Mouse (Mus musculus) hindbrain, postnatal 0 days (tissue): ENCODE measurements around the gene Olfr1336. TPM values are rescaled to one million over a fixed set of nuclear protein-coding genes. Genes with fewer than 3 reads are reported as not detected.

Experiments
- ATAC-seq: fragments of 200-750 bp; cut with Nextera tagmentation; 2 replicates; pipeline ENCODE4 v1.8.0; 2017; ENCODE audit warnings: mild to moderate bottlenecking, moderate TSS enrichment, moderate library complexity
- DNase-seq: peaks from one replicate; pipeline ENCODE4 v3.0.0-alpha.2; 2015; ENCODE audit warnings: low spot score
- H3K27ac ChIP-seq: fragments of 300-500 bp; sonication (generic); 2 replicates; pipeline ENCODE4 v1.5.1; 2014; ENCODE audit warnings: mild to moderate bottlenecking
- H3K27me3 ChIP-seq: fragments of 300-500 bp; sonication (generic); 2 replicates; pipeline ENCODE4 v1.6.1; 2014; ENCODE audit warnings: low read length, mixed read lengths; ENCODE audit not compliant: insufficient read depth
- H3K36me3 ChIP-seq: fragments of 300-500 bp; sonication (generic); 2 replicates; pipeline ENCODE4 v1.6.1; 2014; ENCODE audit warnings: low read length, mixed read lengths; ENCODE audit not compliant: insufficient read depth
- H3K4me1 ChIP-seq: fragments of 300-500 bp; sonication (generic); 2 replicates; pipeline ENCODE4 v1.6.1; 2014; ENCODE audit warnings: antibody characterized with exemption, low read length, mixed read lengths; ENCODE audit not compliant: insufficient read depth
- H3K4me2 ChIP-seq: fragments of 300-500 bp; sonication (generic); 2 replicates; pipeline ENCODE4 v1.6.1; 2014; ENCODE audit warnings: low read depth, mild to moderate bottlenecking, low read length, moderate library complexity, mixed read lengths
- H3K4me3 ChIP-seq: fragments of 300-500 bp; sonication (generic); 2 replicates; pipeline ENCODE4 v1.5.1; 2014; ENCODE audit warnings: low read length
- H3K9ac ChIP-seq: fragments of 300-500 bp; sonication (generic); replicated peaks from 2 replicates; pipeline ENCODE4 v1.6.1; 2014; ENCODE audit warnings: mild to moderate bottlenecking, low read length, moderate library complexity, mixed read lengths
- H3K9me3 ChIP-seq: fragments of 300-500 bp; sonication (generic); 2 replicates; pipeline ENCODE4 v1.6.1; 2016; ENCODE audit warnings: low read length, mixed read lengths
- CTCF ChIP-seq: IDR thresholded peaks from 2 replicates; pipeline ENCODE4 v1.5.1; 2016; ENCODE audit warnings: antibody characterized with exemption, control low read depth, low read depth
- WGBS: fragments of 180-500 bp; shearing (Covaris S2); extraction: QIAGEN DNeasy Blood & Tissue Kit; methylation state at CpG from one replicate; pipeline ENCODE4 v1.1.7; 2014; 5-methylcytosine and 5-hydroxymethylcytosine counted together
- polyA plus RNA-seq: library from polyadenylated mRNA; unstranded; fragments of >200 nt; fragmentation: Nextera tagmentation; extraction: Ambion mirVana; gene quantifications from 2 replicates; pipeline ENCODE4 v1.2.1, GENCODE M21; 2015
- total RNA-seq: library from RNA; depleted of rRNA; stranded (reverse); fragments of >200 nt; gene quantifications from 2 replicates; pipeline ENCODE4 v1.2.3, GENCODE M21; 2014; rRNA removed

Olfr1336 gene
- total RNA-seq (not detected in 2 replicates), polyA plus RNA-seq (not detected in 2 replicates)

DNA sequence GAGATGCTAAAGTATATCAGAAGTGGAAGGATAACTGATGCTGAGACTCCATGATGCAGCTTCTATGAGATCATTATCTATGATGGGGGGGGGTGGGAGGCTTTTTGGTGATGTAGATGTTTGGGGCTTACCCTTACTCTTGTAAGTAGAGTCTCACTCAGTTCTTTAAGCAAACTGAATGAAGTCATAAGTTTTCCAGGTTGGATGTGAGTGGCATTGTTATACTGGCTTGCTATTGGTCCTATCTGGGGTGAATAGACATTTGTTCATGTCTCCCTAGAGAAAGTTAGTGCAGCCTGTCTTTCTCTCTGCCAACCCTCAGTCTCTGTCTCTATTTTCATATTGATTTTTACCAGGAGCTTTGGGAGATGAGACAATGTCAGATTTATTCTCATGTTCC, at the start of gene Olfr1336:
Olfr1336 (plus strand) TSS at position 301 of the 400 bp plus-strand sequence.
- Histone ChIP-seq H3K4me1 (no peaks in the 10 kb centered on the region), H3K36me3 (no peaks in the 10 kb centered on the region), H3K4me2 (no peak within 1 kb of the TSS), H3K4me3 (no peak within 1 kb of the TSS), H3K27me3 (no peaks in the 10 kb centered on the region), H3K27ac (no peak within 1 kb of the TSS), H3K9me3 (no peaks in the 10 kb centered on the region), H3K9ac (no peak within 1 kb of the TSS)
- no peak for TF ChIP-seq CTCF
- ATAC-seq (no peak), DNase-seq (no peak)

DNA sequence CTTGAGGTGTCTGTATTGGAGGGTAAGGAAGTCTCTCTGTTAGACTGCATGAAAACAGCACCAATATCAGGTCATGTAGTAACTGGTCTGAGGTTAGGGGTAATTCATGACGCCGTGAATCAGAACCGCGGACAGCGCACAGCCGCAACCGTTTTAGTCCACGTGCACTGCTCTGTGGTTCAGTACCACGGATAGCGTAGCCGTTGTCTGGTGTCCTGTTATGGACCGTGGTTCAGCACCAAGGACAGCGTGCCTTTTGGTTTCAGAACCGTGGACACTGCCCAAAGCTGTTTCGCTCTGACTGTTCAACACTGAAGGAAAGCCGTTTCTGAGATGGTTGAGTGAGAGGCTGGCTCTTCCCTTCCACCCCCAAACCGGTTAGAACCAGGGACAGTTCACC, 45.9 kb upstream of the Olfr1336 start, which contains the start of gene Gm20715:
Gm20715 (plus strand) TSS at position 235 of the 400 bp plus-strand sequence.
- H3K9me3 ChIP-seq = no peaks in the 10 kb centered on the region
- TF ChIP-seq CTCF = no peak
- WGBS = 4% methylated on average over 17 of the region's 17 CpGs

DNA sequence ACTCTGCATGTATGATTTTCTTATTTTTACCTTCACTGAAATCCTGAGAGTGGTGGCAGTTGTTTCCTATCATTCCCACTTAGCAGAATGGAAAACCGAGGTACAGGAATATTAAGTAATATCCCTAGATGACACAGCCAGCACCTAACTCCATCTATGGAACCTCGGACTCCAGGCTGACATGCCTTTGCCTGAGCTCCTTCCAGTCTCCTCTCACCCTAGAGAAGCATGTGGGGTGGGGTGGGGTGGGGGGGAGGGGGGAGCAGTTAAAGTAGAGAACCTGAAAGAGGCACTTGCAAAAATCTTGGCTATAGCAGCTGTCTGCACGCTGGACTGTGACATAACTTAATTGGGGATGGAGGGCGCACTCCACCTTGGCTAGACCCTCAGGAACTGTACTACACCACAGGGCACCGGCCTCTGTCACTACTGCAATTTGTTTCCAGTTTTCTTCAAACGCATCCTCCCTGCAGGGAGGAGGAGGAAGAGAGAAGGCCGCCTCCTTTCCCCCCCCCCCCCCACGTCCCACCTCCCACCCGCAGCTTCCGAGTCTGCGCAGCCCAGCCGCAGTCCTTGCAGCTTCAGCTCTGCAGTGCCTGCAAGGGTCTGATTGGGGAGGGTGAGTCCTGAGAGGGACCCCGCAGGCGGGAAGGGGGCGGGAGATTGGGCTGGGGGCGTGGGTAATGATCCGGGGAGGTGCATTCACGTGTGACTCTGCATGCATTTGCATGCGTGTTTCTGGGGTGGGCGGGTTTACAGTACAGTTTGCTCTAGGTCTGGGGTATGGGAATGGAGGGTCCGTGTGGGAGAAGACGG, 41.1 kb upstream of the Olfr1336 start:
- Histone ChIP-seq H3K36me3 (no peaks in the 10 kb centered on the region), H3K27ac (peak overlapping the region; percentile 36; the same call in 1 of the 2 replicates), H3K9me3 (no peaks in the 10 kb centered on the region), H3K4me2 (peak overlapping the region; percentile 53), H3K4me1 (no peaks in the 10 kb centered on the region), H3K4me3 (peak overlapping the region; percentile 39), H3K9ac (peak overlapping the region; percentile 48), H3K27me3 (no peaks in the 10 kb centered on the region)
- DNase-seq (peak; percentile 76), ATAC-seq (peak; percentile 94)
- no peak for TF ChIP-seq CTCF
- WGBS = 9% methylated on average over 18 of the region's 22 CpGs

More for the DNA sequence above, 45.9 kb upstream of the Olfr1336 start, which contains the start of gene Gm20715:
- Histone ChIP-seq H3K4me3 (no peak within 1 kb of the TSS), H3K4me2 (no peak within 1 kb of the TSS), H3K27me3 (no peaks in the 10 kb centered on the region), H3K4me1 (no peaks in the 10 kb centered on the region), H3K9ac (no peak within 1 kb of the TSS), H3K27ac (no peak within 1 kb of the TSS), H3K36me3 (no peaks in the 10 kb centered on the region)
- ATAC-seq = peak; percentile 80
- DNase-seq = peak; percentile 89

DNA sequence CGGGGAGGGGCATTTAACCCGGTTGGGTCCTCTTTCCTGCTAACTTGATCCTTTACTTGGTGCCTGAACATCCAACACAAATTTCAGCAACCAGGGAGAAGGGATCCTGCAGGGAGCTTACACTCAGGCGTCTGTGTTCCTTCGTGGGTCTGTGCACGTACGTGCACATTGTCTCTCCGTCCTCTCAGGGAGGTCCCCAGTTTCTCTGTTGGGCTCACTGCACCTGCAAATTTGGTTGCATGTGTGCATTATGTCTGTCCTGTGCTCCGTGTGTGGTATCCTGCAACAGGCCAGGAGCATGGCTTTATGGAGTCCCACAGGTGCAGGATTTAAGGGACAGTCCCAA, 40.6 kb upstream of the Olfr1336 start:
- TF ChIP-seq CTCF = no peak
- no peaks in the 10 kb centered on the region for H3K4me1 ChIP-seq
- no peaks in the 10 kb centered on the region for H3K27me3 ChIP-seq
- DNase-seq (peak; percentile 4), ATAC-seq (peak; percentile 69)
- H3K9ac ChIP-seq = peak overlapping the region; percentile 48
- H3K4me2 ChIP-seq = peak overlapping the region; percentile 53
- peak overlapping the region; percentile 39 for H3K4me3 ChIP-seq
- no peaks in the 10 kb centered on the region for H3K36me3 ChIP-seq
- H3K27ac ChIP-seq = peak overlapping the region; percentile 36; the same call in 1 of the 2 replicates
- 12% methylated on average over 8 of the region's 8 CpGs for WGBS
- no peaks in the 10 kb centered on the region for H3K9me3 ChIP-seq

DNA sequence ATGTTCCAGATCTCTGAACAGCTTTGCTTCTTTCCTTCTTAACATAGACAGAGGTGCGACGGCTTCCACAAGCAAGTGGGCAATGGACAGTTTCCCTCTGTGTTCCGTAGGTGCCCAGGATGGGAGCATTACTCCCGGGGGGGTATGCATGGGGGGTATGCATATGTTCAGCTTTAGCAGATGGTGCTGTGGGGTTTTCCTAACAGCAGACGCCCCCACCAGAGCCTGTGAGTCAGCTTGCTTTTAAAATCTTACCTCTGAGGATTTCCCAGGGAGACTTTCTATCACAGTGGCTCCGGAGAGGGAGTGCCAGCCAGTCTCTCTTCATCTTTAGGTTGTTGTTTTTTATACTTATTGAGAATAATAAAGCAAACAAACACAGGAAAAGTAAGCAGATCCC, 36.1 kb upstream of the Olfr1336 start:
- Histone ChIP-seq H3K9ac (no peak overlapping the region), H3K9me3 (no peaks in the 10 kb centered on the region), H3K4me1 (no peaks in the 10 kb centered on the region), H3K27me3 (no peaks in the 10 kb centered on the region), H3K4me3 (no peak overlapping the region), H3K36me3 (no peaks in the 10 kb centered on the region), H3K4me2 (no peak overlapping the region), H3K27ac (no peak overlapping the region)
- DNase-seq (no peak), ATAC-seq (no peak)
- 78% methylated on average over 6 of the region's 6 CpGs for WGBS
- TF ChIP-seq CTCF = no peak

DNA sequence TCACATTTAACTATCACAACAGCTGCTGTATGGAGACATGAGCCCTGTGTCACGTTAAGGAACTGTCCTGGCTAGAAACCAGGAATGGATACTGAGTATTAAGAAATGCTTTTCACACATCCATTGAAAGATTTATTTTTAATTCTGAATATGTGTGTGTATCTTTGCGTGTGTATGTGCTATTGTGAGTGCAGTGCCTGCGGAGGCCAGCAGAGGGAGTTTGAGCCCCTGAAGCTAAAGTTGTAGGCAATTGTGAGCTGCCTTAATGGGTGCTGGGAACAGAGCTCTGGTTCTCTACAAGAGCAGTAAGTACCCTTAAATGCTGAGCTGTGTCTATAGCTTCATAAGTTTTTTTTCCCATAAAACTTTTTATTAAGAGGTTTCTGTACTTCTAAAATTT, 26.6 kb upstream of the Olfr1336 start:
- TF ChIP-seq CTCF = peak; percentile 34
- 85% methylated on average over 3 of the region's 3 CpGs for WGBS

DNA sequence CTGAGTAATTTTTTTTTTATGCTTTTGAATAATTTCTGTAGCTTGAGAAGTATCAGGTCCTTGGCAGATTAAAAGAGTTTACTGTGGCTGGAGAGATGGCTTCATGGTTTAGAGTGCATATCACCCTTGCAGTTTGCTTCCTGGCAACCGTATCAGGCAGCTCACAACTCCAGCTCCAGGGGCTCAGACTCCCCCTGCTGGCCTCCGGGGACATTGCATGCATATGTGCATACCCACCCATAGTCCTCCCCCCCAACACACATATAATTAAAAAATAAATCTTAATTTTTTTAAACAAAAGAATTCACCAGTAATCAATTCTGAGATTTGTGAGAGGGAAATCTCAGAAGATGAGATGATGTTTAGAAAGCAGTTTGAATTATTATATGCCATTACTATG, 25.6 kb upstream of the Olfr1336 start:
- ATAC-seq (no peak), DNase-seq (no peak)
- H3K9ac ChIP-seq = no peak overlapping the region
- no peaks in the 10 kb centered on the region for H3K27me3 ChIP-seq
- H3K4me3 ChIP-seq = no peak overlapping the region
- no peak overlapping the region for H3K27ac ChIP-seq
- no peaks in the 10 kb centered on the region for H3K4me1 ChIP-seq
- H3K36me3 ChIP-seq = no peaks in the 10 kb centered on the region
- peak; percentile 50 for TF ChIP-seq CTCF
- WGBS = 37% methylated on average over 2 of the region's 2 CpGs
- H3K9me3 ChIP-seq = peaks cover 4% of the 10 kb centered on the region; the same call in 1 of the 2 replicates
- H3K4me2 ChIP-seq = no peak overlapping the region

More for the DNA sequence above, 26.6 kb upstream of the Olfr1336 start:
- H3K27ac ChIP-seq = no peak overlapping the region
- no peak overlapping the region for H3K4me3 ChIP-seq
- no peaks in the 10 kb centered on the region for H3K27me3 ChIP-seq
- DNase-seq (no peak), ATAC-seq (no peak)
- H3K36me3 ChIP-seq = no peaks in the 10 kb centered on the region
- peaks cover 4% of the 10 kb centered on the region; the same call in 1 of the 2 replicates for H3K9me3 ChIP-seq
- H3K4me1 ChIP-seq = no peaks in the 10 kb centered on the region
- H3K9ac ChIP-seq = no peak overlapping the region
- no peak overlapping the region for H3K4me2 ChIP-seq
